Mouse (Mus musculus): ENCODE data around the gene Fgfr4.

GRCm38 (mm10) chr13:55176265-55176664 lies 23.8 kb downstream of the Fgfr4 start:
- TF ChIP-seq CTCF (IDR thresholded peaks at IDR 0.05; ENCODE audit: low read depth): no peak
- no peak for TF ChIP-seq EP300 (IDR thresholded peaks at IDR 0.05; ENCODE audit: low read depth)

All from heart, postnatal 0 days (tissue).